Mouse (Mus musculus): Measurements from ENCODE around the gene Tmem160. TPM values are rescaled to one million over a fixed set of nuclear protein-coding genes. Genes with fewer than 3 reads are reported as not detected.

The Tmem160 gene
- polyA plus RNA-seq, 1 experiment, result 131 TPM

DNA sequence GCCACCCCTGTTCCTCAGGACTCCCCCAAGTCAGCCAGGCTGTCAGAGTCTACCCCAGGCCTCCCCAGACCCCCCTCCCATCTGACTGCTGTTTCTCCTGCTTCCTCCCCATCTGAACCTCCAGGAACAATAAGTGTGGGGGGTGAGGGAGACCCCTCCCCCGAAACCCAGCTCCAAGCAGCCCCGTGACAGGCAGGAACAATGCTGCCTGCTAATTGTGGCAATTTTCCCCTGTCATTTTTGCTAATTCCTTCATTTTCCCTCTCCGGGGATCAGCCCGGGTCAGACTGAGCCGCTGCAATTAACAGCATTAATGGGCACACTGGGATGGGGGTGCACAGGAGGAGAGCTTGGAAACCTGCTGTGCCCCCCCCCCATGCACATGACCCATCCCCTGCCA is 15.5 kb downstream of the Tmem160 start:
- H3ac ChIP-seq (ENCODE audit: control insufficient read depth, insufficient read length), result no peak overlapping the region
- no peaks in the 10 kb centered on the region for H3K36me3 ChIP-seq (ENCODE audit: control insufficient read depth, insufficient read depth)
- TF ChIP-seq E2F4 (IDR thresholded peaks at IDR 0.05; ENCODE audit: insufficient read depth), result no peak
- TF ChIP-seq MYOD1 (IDR thresholded peaks at IDR 0.05; ENCODE audit: control insufficient read depth in 1 of 3, insufficient read length in 2 of 3, low read depth in 2 of 3), result no peak
- TF ChIP-seq REST (IDR thresholded peaks at IDR 0.05; ENCODE audit: insufficient read depth, insufficient read length), result no peak
- TF ChIP-seq USF1 (IDR thresholded peaks at IDR 0.05; ENCODE audit: low read depth), result no peak
- no peak for TF ChIP-seq MYOG (IDR thresholded peaks at IDR 0.05; ENCODE audit: control insufficient read depth in 1 of 3, insufficient read depth in 1 of 3, insufficient read length in 2 of 3, low read depth in 2 of 3)
- TF ChIP-seq TCF3 (IDR thresholded peaks at IDR 0.05; ENCODE audit: insufficient read length, low read depth), result no peak
- TF ChIP-seq POLR2AphosphoS2 (IDR thresholded peaks at IDR 0.05; ENCODE audit: insufficient read length, low read depth), result no peak
- no peak for TF ChIP-seq POLR2A (IDR thresholded peaks at IDR 0.05; ENCODE audit: insufficient read length, low read depth)
- H3K4me3 ChIP-seq, result no peak overlapping the region
- H3K79me2 ChIP-seq (ENCODE audit: control insufficient read depth, insufficient read depth), result no peaks in the 10 kb centered on the region
- no peak overlapping the region for H3K4me2 ChIP-seq (ENCODE audit: low read depth)
- H3K27me3 ChIP-seq (ENCODE audit: control insufficient read depth, insufficient read depth, insufficient read length), result peaks cover 21% of the 10 kb centered on the region

DNA sequence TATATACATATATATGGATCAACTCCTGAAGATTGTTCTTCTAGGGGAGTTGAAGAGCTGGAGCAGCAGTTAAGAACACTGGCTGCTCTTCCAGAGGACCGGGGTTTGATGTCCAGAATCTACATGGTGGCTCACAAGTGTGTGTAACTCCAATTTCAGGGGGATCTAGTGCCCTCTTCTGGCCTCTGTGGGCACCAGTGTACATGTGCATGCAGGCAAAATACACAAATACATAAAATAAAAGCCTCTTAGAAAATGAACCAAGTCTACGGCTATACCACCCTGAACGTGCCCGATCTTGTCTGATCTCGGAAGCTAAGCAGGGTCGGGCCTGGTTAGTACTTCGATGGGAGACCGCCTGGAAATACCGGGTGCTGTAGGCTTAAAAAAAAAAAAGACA is 19.0 kb downstream of the Tmem160 start:
- Histone ChIP-seq H3K36me3 (ENCODE audit: control insufficient read depth, insufficient read depth) (no peaks in the 10 kb centered on the region), H3K4me2 (ENCODE audit: low read depth) (no peak overlapping the region), H3K27me3 (ENCODE audit: control insufficient read depth, insufficient read depth, insufficient read length) (peaks cover 55% of the 10 kb centered on the region), H3K4me3 (no peak overlapping the region), H3ac (ENCODE audit: control insufficient read depth, insufficient read length) (no peak overlapping the region), H3K79me2 (ENCODE audit: control insufficient read depth, insufficient read depth) (no peaks in the 10 kb centered on the region)
- TF ChIP-seq TCF3 (IDR thresholded peaks at IDR 0.05; ENCODE audit: insufficient read length, low read depth) (no peak), E2F4 (IDR thresholded peaks at IDR 0.05; ENCODE audit: insufficient read depth) (no peak), MYOG (IDR thresholded peaks at IDR 0.05; ENCODE audit: control insufficient read depth in 1 of 3, insufficient read depth in 1 of 3, insufficient read length in 2 of 3, low read depth in 2 of 3) (no peak), REST (IDR thresholded peaks at IDR 0.05; ENCODE audit: insufficient read depth, insufficient read length) (no peak), MAX (IDR thresholded peaks at IDR 0.05; ENCODE audit: low read depth) (no peak), TCF12 (IDR thresholded peaks at IDR 0.05; ENCODE audit: insufficient read depth, poor library complexity, severe bottlenecking) (no peak), POLR2A (IDR thresholded peaks at IDR 0.05; ENCODE audit: insufficient read length, low read depth) (no peak), USF1 (IDR thresholded peaks at IDR 0.05; ENCODE audit: low read depth) (no peak), CEBPB (IDR thresholded peaks at IDR 0.05; ENCODE audit: insufficient read depth, poor library complexity, severe bottlenecking) (no peak), SRF (IDR thresholded peaks at IDR 0.05; ENCODE audit: control insufficient read depth, insufficient read length, low read depth) (no peak), POLR2AphosphoS2 (IDR thresholded peaks at IDR 0.05; ENCODE audit: insufficient read length, low read depth) (no peak), MYOD1 (IDR thresholded peaks at IDR 0.05; ENCODE audit: control insufficient read depth in 1 of 3, insufficient read length in 2 of 3, low read depth in 2 of 3) (no peak)

DNA sequence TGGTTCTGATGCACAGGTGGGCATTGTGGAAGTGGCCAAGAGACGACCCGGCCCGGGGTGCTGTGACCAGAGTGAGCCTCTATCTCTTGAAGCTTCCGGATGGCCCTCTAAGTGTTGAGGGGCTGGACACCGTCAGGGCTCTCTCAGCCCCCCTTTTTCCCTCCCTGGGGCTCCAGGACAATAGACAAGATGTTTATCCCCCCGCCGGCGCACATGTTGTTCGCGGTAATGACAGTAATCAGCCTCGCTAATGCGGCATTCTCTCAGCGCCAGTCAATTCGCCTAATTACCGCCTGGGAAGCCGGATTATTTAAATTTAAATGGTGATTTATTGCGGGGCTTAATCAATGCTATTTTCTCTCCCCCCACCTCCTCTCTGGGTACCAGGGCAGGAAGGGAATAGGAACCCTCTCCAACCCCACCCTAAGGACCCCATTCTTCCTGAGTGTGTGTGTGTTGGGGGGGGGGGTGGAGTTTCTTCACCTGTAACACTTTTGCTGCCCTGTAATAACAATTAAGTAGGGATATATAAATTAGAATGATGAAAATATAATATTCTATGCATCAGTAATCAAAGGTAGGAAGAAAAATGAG is 19.6 kb downstream of the Tmem160 start:
- Histone ChIP-seq H3K79me2 (ENCODE audit: control insufficient read depth, insufficient read depth) (no peaks in the 10 kb centered on the region), H3K36me3 (ENCODE audit: control insufficient read depth, insufficient read depth) (no peaks in the 10 kb centered on the region), H3K4me2 (ENCODE audit: low read depth) (no peak overlapping the region), H3K4me3 (no peak overlapping the region), H3ac (ENCODE audit: control insufficient read depth, insufficient read length) (no peak overlapping the region), H3K27me3 (ENCODE audit: control insufficient read depth, insufficient read depth, insufficient read length) (peaks cover 62% of the 10 kb centered on the region)
- no peak for TF ChIP-seq POLR2A (IDR thresholded peaks at IDR 0.05; ENCODE audit: insufficient read length, low read depth)
- TF ChIP-seq USF1 (IDR thresholded peaks at IDR 0.05; ENCODE audit: low read depth), result no peak
- no peak for TF ChIP-seq E2F4 (IDR thresholded peaks at IDR 0.05; ENCODE audit: insufficient read depth)
- no peak for TF ChIP-seq MYOG (IDR thresholded peaks at IDR 0.05; ENCODE audit: control insufficient read depth in 1 of 3, insufficient read depth in 1 of 3, insufficient read length in 2 of 3, low read depth in 2 of 3)
- no peak for TF ChIP-seq REST (IDR thresholded peaks at IDR 0.05; ENCODE audit: insufficient read depth, insufficient read length)
- no peak for TF ChIP-seq TCF12 (IDR thresholded peaks at IDR 0.05; ENCODE audit: insufficient read depth, poor library complexity, severe bottlenecking)
- no peak for TF ChIP-seq SRF (IDR thresholded peaks at IDR 0.05; ENCODE audit: control insufficient read depth, insufficient read length, low read depth)
- TF ChIP-seq MYOD1 (IDR thresholded peaks at IDR 0.05; ENCODE audit: control insufficient read depth in 1 of 3, insufficient read length in 2 of 3, low read depth in 2 of 3), result no peak
- no peak for TF ChIP-seq POLR2AphosphoS2 (IDR thresholded peaks at IDR 0.05; ENCODE audit: insufficient read length, low read depth)
- no peak for TF ChIP-seq CEBPB (IDR thresholded peaks at IDR 0.05; ENCODE audit: insufficient read depth, poor library complexity, severe bottlenecking)
- no peak for TF ChIP-seq TCF3 (IDR thresholded peaks at IDR 0.05; ENCODE audit: insufficient read length, low read depth)

- TF ChIP-seq MYOD1 (IDR thresholded peaks at IDR 0.05; ENCODE audit: control insufficient read depth in 1 of 3, insufficient read length in 2 of 3, low read depth in 2 of 3), result no peak
- TF ChIP-seq REST (IDR thresholded peaks at IDR 0.05; ENCODE audit: insufficient read depth, insufficient read length), result no peak
- TF ChIP-seq POLR2A (IDR thresholded peaks at IDR 0.05; ENCODE audit: insufficient read length, low read depth), result no peak
- TF ChIP-seq POLR2AphosphoS2 (IDR thresholded peaks at IDR 0.05; ENCODE audit: insufficient read length, low read depth), result no peak
- TF ChIP-seq TCF3 (IDR thresholded peaks at IDR 0.05; ENCODE audit: insufficient read length, low read depth), result no peak
- no peak for TF ChIP-seq CEBPB (IDR thresholded peaks at IDR 0.05; ENCODE audit: insufficient read depth, poor library complexity, severe bottlenecking)
- no peak for TF ChIP-seq MYOG (IDR thresholded peaks at IDR 0.05; ENCODE audit: control insufficient read depth in 1 of 3, insufficient read depth in 1 of 3, insufficient read length in 2 of 3, low read depth in 2 of 3)
- TF ChIP-seq MAX (IDR thresholded peaks at IDR 0.05; ENCODE audit: low read depth), result no peak
- no peak for TF ChIP-seq USF1 (IDR thresholded peaks at IDR 0.05; ENCODE audit: low read depth)
- no peak for TF ChIP-seq SRF (IDR thresholded peaks at IDR 0.05; ENCODE audit: control insufficient read depth, insufficient read length, low read depth)
- TF ChIP-seq TCF12 (IDR thresholded peaks at IDR 0.05; ENCODE audit: insufficient read depth, poor library complexity, severe bottlenecking), result no peak
- TF ChIP-seq E2F4 (IDR thresholded peaks at IDR 0.05; ENCODE audit: insufficient read depth), result no peak
- no peaks in the 10 kb centered on the region for H3K79me2 ChIP-seq (ENCODE audit: control insufficient read depth, insufficient read depth)
- no peak overlapping the region for H3K4me2 ChIP-seq (ENCODE audit: low read depth)
- no peak overlapping the region for H3ac ChIP-seq (ENCODE audit: control insufficient read depth, insufficient read length)
- H3K36me3 ChIP-seq (ENCODE audit: control insufficient read depth, insufficient read depth), result no peaks in the 10 kb centered on the region
- H3K27me3 ChIP-seq (ENCODE audit: control insufficient read depth, insufficient read depth, insufficient read length), result peaks cover 59% of the 10 kb centered on the region
- no peak overlapping the region for H3K4me3 ChIP-seq
Measured at GRCm38 (mm10) chr7:16473847-16474246, 21.3 kb downstream of the Tmem160 start.
